Mouse (Mus musculus) lung, embryonic 16.5 days (tissue): ENCODE data around the gene Cdca7. TPM values are rescaled to one million over a fixed set of nuclear protein-coding genes. Genes with fewer than 3 reads are reported as not detected.
A peak's percentile ranks its signal among the peaks of the same experiment; 100 is the strongest.

Experiments
- ATAC-seq: fragments of 200-750 bp; cut with Nextera tagmentation; 2 replicates; pipeline ENCODE4 v1.8.0; 2017; ENCODE audit warnings: low read depth, mild to moderate bottlenecking, moderate library complexity
- H3K27ac ChIP-seq: fragments of 300-500 bp; sonication (generic); 2 replicates; pipeline ENCODE4 v1.5.1; 2014; ENCODE audit warnings: mild to moderate bottlenecking, control low read depth, low read length
- H3K27me3 ChIP-seq: fragments of 300-500 bp; sonication (generic); 2 replicates; pipeline ENCODE4 v1.6.1; 2014; ENCODE audit warnings: low read depth, low read length, mixed read lengths; ENCODE audit not compliant: control insufficient read depth, insufficient read depth
- H3K36me3 ChIP-seq: fragments of 300-500 bp; sonication (generic); 2 replicates; pipeline ENCODE4 v1.6.1; 2014; ENCODE audit warnings: low read length; ENCODE audit not compliant: control insufficient read depth, insufficient read depth
- H3K4me1 ChIP-seq: fragments of 300-500 bp; sonication (generic); replicated peaks from 2 replicates; pipeline ENCODE4 v1.6.1; 2014; ENCODE audit warnings: low read length, mixed read lengths; ENCODE audit not compliant: control insufficient read depth, insufficient read depth
- H3K4me2 ChIP-seq: fragments of 300-500 bp; sonication (generic); 2 replicates; pipeline ENCODE4 v1.6.1; 2014; ENCODE audit warnings: low read depth, low read length, control low read depth
- H3K4me3 ChIP-seq: fragments of 300-500 bp; sonication (generic); 2 replicates; pipeline ENCODE4 v1.5.1; 2014; ENCODE audit warnings: mild to moderate bottlenecking, low read length, control low read depth
- H3K9ac ChIP-seq: fragments of 300-500 bp; sonication (generic); 2 replicates; pipeline ENCODE4 v1.6.1; 2014; ENCODE audit warnings: low read length, control low read depth
- H3K9me3 ChIP-seq: fragments of 300-500 bp; sonication (generic); 2 replicates; pipeline ENCODE4 v1.6.1; 2016; ENCODE audit warnings: low read length; ENCODE audit not compliant: control insufficient read depth
- WGBS: fragments of 180-500 bp; shearing (Covaris S2); extraction: QIAGEN DNeasy Blood & Tissue Kit; methylation state at CpG from one replicate; pipeline ENCODE4 v1.1.7; 2014; 5-methylcytosine and 5-hydroxymethylcytosine counted together
- polyA plus RNA-seq: library from polyadenylated mRNA; unstranded; fragments of >200 nt; fragmentation: Nextera tagmentation; extraction: Ambion mirVana; gene quantifications from 2 replicates; pipeline ENCODE4 v1.2.1, GENCODE M21; 2015

Cdca7 gene
- polyA plus RNA-seq, 1 experiment from 2014 or later = 137 TPM

- Histone ChIP-seq H3K36me3 (no peaks in the 10 kb centered on the region), H3K27me3 (no peaks in the 10 kb centered on the region), H3K27ac (0 out of 2 replicates have a peak overlapping the region, but pooled peaks have one; percentile 12), H3K4me1 (peaks cover 6% of the 10 kb centered on the region), H3K4me3 (no peak overlapping the region), H3K4me2 (no peak overlapping the region), H3K9me3 (no peaks in the 10 kb centered on the region), H3K9ac (no peak overlapping the region)
- ATAC-seq = peak; percentile 67; the same call in 1 of the 2 replicates
- 31% methylated on average over 3 of the region's 3 CpGs for WGBS
These were observed 22.4 kb upstream of the Cdca7 start for GRCm38 (mm10) chr2:72453563-72453962.

- 41% methylated on average over 1 of the region's 1 CpGs for WGBS
- Histone ChIP-seq H3K4me1 (peaks cover 6% of the 10 kb centered on the region), H3K27me3 (no peaks in the 10 kb centered on the region), H3K27ac (no peak overlapping the region), H3K36me3 (no peaks in the 10 kb centered on the region), H3K4me3 (no peak overlapping the region), H3K9me3 (no peaks in the 10 kb centered on the region), H3K4me2 (no peak overlapping the region), H3K9ac (no peak overlapping the region)
- no peak for ATAC-seq
These were observed 19.8 kb upstream of the Cdca7 start for GRCm38 (mm10) chr2:72456189-72456588.

- H3K36me3 ChIP-seq = no peaks in the 10 kb centered on the region
- H3K27me3 ChIP-seq = no peaks in the 10 kb centered on the region
- no peak for ATAC-seq
- no peak overlapping the region for H3K4me3 ChIP-seq
- 55% methylated on average over 7 of the region's 7 CpGs for WGBS
- no peak overlapping the region for H3K4me2 ChIP-seq
- H3K4me1 ChIP-seq = peaks cover 11% of the 10 kb centered on the region
- H3K9ac ChIP-seq = no peak overlapping the region
- H3K27ac ChIP-seq = no peak overlapping the region
- no peaks in the 10 kb centered on the region for H3K9me3 ChIP-seq
These were observed 11.5 kb upstream of the Cdca7 start for GRCm38 (mm10) chr2:72464376-72465014.

- WGBS = 56% methylated on average over 1 of the region's 1 CpGs
- H3K4me2 ChIP-seq = no peak overlapping the region
- H3K4me3 ChIP-seq = no peak overlapping the region
- no peak overlapping the region for H3K9ac ChIP-seq
- peak; percentile 45; the same call in 1 of the 2 replicates for ATAC-seq
- H3K27ac ChIP-seq = no peak overlapping the region
- H3K9me3 ChIP-seq = no peaks in the 10 kb centered on the region
- H3K27me3 ChIP-seq = no peaks in the 10 kb centered on the region
- no peaks in the 10 kb centered on the region for H3K36me3 ChIP-seq
- peaks cover 9% of the 10 kb centered on the region for H3K4me1 ChIP-seq
These were observed 8.4 kb upstream of the Cdca7 start for GRCm38 (mm10) chr2:72467604-72468003.

- H3K27ac ChIP-seq = no peak overlapping the region
- 57% methylated on average over 16 of the region's 16 CpGs for WGBS
- no peak for ATAC-seq
- no peaks in the 10 kb centered on the region for H3K36me3 ChIP-seq
- no peak overlapping the region for H3K4me2 ChIP-seq
- peaks cover 15% of the 10 kb centered on the region for H3K4me1 ChIP-seq
- no peaks in the 10 kb centered on the region for H3K9me3 ChIP-seq
- no peaks in the 10 kb centered on the region for H3K27me3 ChIP-seq
- no peak overlapping the region for H3K4me3 ChIP-seq
- H3K9ac ChIP-seq = no peak overlapping the region
These were observed 4.4 kb upstream of the Cdca7 start for GRCm38 (mm10) chr2:72471415-72472070.

DNA sequence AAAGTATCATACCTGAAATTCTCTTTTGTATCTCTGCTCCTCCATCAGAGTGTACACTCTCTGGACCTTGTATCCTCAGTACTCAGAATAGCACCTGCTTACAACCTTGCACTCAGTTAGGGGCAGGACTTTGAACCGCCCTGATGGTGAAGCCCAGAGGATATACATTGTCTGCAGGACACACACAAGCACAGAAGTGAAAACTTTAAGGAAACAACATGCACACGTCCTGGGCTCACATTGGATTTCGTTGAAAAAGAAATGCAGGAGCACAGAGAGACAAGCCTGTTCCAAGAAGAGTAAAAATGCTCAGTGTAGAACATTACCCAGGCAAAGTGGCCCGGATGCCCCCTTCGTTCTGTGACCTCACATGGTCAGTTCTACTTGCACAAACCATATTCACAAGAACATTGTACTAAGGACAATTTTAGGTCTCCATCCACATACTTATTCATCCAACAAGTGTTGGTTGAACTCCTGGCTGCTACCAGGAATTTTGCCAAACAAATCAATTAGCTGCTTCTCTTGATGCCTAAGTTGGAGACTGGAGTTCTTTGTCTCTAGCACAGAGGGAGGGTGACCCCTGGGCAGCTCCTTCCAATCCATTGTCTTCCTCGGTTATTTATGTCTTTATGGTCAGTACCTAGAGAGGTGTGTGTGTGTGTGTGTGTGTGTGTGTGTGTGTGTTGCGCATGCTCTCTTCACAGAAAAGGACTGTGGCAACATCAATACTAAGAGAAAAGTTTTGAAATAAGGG, 1.2 kb upstream of the Cdca7 start:
- peaks cover 3% of the 10 kb centered on the region; the same call in 1 of the 2 replicates for H3K36me3 ChIP-seq
- no peak overlapping the region; the same call in 1 of the 2 replicates for H3K27ac ChIP-seq
- no peaks in the 10 kb centered on the region for H3K27me3 ChIP-seq
- H3K9me3 ChIP-seq = no peaks in the 10 kb centered on the region
- H3K4me2 ChIP-seq = peak overlapping the region; percentile 54
- 0 out of 2 replicates have a peak overlapping the region, but pooled peaks have one; percentile 33 for H3K9ac ChIP-seq
- ATAC-seq = no peak
- peaks cover 22% of the 10 kb centered on the region for H3K4me1 ChIP-seq
- no peak overlapping the region for H3K4me3 ChIP-seq
- 45% methylated on average over 7 of the region's 7 CpGs for WGBS

DNA sequence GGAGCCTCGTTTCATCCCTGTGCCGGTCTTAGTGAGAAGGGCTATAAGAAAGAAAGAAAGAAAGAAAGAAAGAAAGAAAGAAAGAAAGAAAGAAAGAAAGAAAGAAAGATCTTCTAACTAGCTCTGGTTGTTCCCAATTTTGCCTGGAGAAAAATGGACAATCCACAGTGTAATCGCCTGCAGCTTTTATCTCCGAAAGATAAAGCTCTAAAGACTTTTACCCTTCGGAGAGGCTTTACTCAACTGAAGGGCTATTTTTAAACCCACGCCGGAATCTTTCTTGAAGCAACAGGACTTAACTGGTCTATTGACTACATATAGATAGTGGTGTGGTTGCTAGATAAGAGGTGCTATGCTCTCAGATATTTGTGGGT, 549 bp upstream of the Cdca7 start:
- H3K4me2 ChIP-seq = peak overlapping the region; percentile 54
- peaks cover 10% of the 10 kb centered on the region for H3K36me3 ChIP-seq
- ATAC-seq = 0 out of 2 replicates have a peak, but pooled peaks have one; percentile 4
- 0% methylated on average over 7 of the region's 7 CpGs for WGBS
- peak overlapping the region; percentile 79 for H3K4me3 ChIP-seq
- H3K27me3 ChIP-seq = no peaks in the 10 kb centered on the region
- peak overlapping the region; percentile 86 for H3K9ac ChIP-seq
- H3K4me1 ChIP-seq = peaks cover 25% of the 10 kb centered on the region
- H3K27ac ChIP-seq = peak overlapping the region; percentile 92
- H3K9me3 ChIP-seq = no peaks in the 10 kb centered on the region

DNA sequence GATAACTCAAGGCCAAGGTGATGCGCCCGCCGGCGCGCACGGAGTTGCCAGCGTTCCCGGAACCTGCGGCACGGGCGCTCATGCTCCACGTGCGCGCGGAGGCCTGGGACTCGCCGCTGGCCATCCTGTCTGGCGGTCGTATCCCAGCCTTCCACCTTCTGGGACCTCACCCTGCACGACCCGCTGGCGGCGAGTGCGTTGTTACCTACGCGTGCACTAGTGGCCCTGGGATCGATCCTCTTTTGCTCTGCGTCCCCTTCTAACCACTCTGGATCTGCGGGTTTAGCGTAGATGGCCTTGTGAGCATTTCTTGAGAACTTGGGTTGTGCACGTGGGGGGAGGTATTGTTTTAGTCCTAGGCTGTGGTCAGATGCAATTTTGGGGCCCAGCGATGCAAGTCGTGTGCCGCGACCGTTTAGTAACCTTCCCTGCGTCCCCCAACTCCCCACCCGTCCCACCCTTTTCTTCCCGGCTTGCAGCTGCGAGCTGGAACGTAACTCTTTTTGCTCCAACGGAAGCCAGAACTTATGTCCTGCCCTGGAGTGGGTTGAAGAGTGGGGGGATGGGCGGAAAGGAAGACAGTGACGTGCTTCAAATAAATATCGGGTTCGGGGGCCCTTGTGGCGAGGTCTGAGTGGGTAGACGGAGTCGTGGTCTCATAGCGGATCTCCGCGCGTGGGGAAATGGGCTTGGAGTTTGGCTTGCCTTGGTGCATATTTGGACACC, 690 bp downstream of the Cdca7 start:
- peaks cover 13% of the 10 kb centered on the region for H3K36me3 ChIP-seq
- H3K4me2 ChIP-seq = peak overlapping the region; percentile 54
- peak overlapping the region; percentile 79 for H3K4me3 ChIP-seq
- no peaks in the 10 kb centered on the region for H3K9me3 ChIP-seq
- H3K27me3 ChIP-seq = no peaks in the 10 kb centered on the region
- WGBS = under 1% methylated on average over 53 of the region's 53 CpGs
- peaks cover 25% of the 10 kb centered on the region for H3K4me1 ChIP-seq
- peak overlapping the region; percentile 86 for H3K9ac ChIP-seq
- ATAC-seq = peak; percentile 63
- H3K27ac ChIP-seq = peak overlapping the region; percentile 92
